Mouse (Mus musculus): Measurements from ENCODE around the gene Psen2. TPM values are rescaled to one million over a fixed set of nuclear protein-coding genes. Genes with fewer than 3 reads are reported as not detected.

Psen2 gene
- total RNA-seq, 2 experiments from 2014 or later = 17.2 to 22.2 TPM

GRCm38 (mm10) chr1:180225500-180226220 lies 37.6 kb downstream of the Psen2 start:
- Histone ChIP-seq H3K4me3 (peak overlapping the region; percentile 57), H3K27ac (peak overlapping the region; percentile 64; the same call in 1 of the 2 replicates)
- peak in 1 of 2 experiments; percentile 12 for DNase-seq (ENCODE audit: low spot score in 2 of 2)
- TF ChIP-seq CTCF (conservative IDR thresholded peaks at IDR 0.05) = no peak

GRCm38 (mm10) chr1:180222007-180222406 lies 41.2 kb downstream of the Psen2 start:
- Histone ChIP-seq H3K27ac (no peak overlapping the region), H3K4me3 (no peak overlapping the region)
- no peak for DNase-seq (ENCODE audit: low spot score in 2 of 2)
- TF ChIP-seq CTCF (conservative IDR thresholded peaks at IDR 0.05) = no peak

- TF ChIP-seq CTCF (conservative IDR thresholded peaks at IDR 0.05) = no peak
- Histone ChIP-seq H3K4me3 (no peak overlapping the region), H3K27ac (no peak overlapping the region)
- no peak for DNase-seq (ENCODE audit: low spot score in 2 of 2)
Observed at GRCm38 (mm10) chr1:180220791-180221542, 42.3 kb downstream of the Psen2 start.

GRCm38 (mm10) chr1:180216541-180217276 lies 46.5 kb downstream of the Psen2 start:
- Histone ChIP-seq H3K4me3 (no peak overlapping the region), H3K27ac (no peak overlapping the region)
- no peak for DNase-seq (ENCODE audit: low spot score in 2 of 2)
- TF ChIP-seq CTCF (conservative IDR thresholded peaks at IDR 0.05) = no peak

- TF ChIP-seq CTCF (conservative IDR thresholded peaks at IDR 0.05) = peak; percentile 100
- DNase-seq (ENCODE audit: low spot score in 2 of 2) = peak; percentile 49 to 60
- Histone ChIP-seq H3K4me3 (no peak overlapping the region), H3K27ac (no peak overlapping the region)
Observed at GRCm38 (mm10) chr1:180215044-180215443, 48.2 kb downstream of the Psen2 start.

GRCm38 (mm10) chr1:180212911-180213310 lies 50.3 kb downstream of the Psen2 start:
- Histone ChIP-seq H3K4me3 (no peak overlapping the region), H3K27ac (no peak overlapping the region)
- TF ChIP-seq CTCF (conservative IDR thresholded peaks at IDR 0.05) = no peak
- no peak for DNase-seq (ENCODE audit: low spot score in 2 of 2)

GRCm38 (mm10) chr1:180210781-180211271 lies 52.4 kb downstream of the Psen2 start:
- TF ChIP-seq CTCF (conservative IDR thresholded peaks at IDR 0.05) = no peak
- no peak for DNase-seq (ENCODE audit: low spot score in 2 of 2)
- Histone ChIP-seq H3K4me3 (no peak overlapping the region), H3K27ac (0 out of 2 replicates have a peak overlapping the region, but pooled peaks have one; percentile 25)

GRCm38 (mm10) chr1:180210031-180210432 lies 53.2 kb downstream of the Psen2 start:
- Histone ChIP-seq H3K4me3 (no peak overlapping the region), H3K27ac (no peak overlapping the region)
- DNase-seq (ENCODE audit: low spot score in 2 of 2) = no peak
- TF ChIP-seq CTCF (conservative IDR thresholded peaks at IDR 0.05) = no peak

- DNase-seq (ENCODE audit: low spot score in 2 of 2) = no peak
- no peak for TF ChIP-seq CTCF (conservative IDR thresholded peaks at IDR 0.05)
- H3K4me3 ChIP-seq = no peak overlapping the region
- no peak overlapping the region for H3K27ac ChIP-seq
Observed at GRCm38 (mm10) chr1:180208370-180208769, 54.9 kb downstream of the Psen2 start.

- H3K27ac ChIP-seq = no peak overlapping the region
- no peak overlapping the region for H3K4me3 ChIP-seq
- no peak for DNase-seq (ENCODE audit: low spot score in 2 of 2)
- no peak for TF ChIP-seq CTCF (conservative IDR thresholded peaks at IDR 0.05)
Observed at GRCm38 (mm10) chr1:180200722-180201121, 62.5 kb downstream of the Psen2 start.

GRCm38 (mm10) chr1:180199715-180200050 lies 63.6 kb downstream of the Psen2 start:
- Histone ChIP-seq H3K4me3 (no peak overlapping the region), H3K27ac (no peak overlapping the region)
- no peak for DNase-seq (ENCODE audit: low spot score in 2 of 2)
- no peak for TF ChIP-seq CTCF (conservative IDR thresholded peaks at IDR 0.05)

- Histone ChIP-seq H3K4me3 (no peak within 1 kb of the TSS), H3K27ac (no peak within 1 kb of the TSS)
- TF ChIP-seq CTCF (conservative IDR thresholded peaks at IDR 0.05) = no peak
- no peak for DNase-seq (ENCODE audit: low spot score in 2 of 2)
Observed at GRCm38 (mm10) chr1:180198959-180199714, 64.1 kb downstream of the Psen2 start, which contains the start of gene Coq8a. Gene Coq8a (minus strand): TSS chr1:180199602.
